Comparison of ENCODE assay signal across 8 mouse cellular contexts in the genomic region with DNA sequence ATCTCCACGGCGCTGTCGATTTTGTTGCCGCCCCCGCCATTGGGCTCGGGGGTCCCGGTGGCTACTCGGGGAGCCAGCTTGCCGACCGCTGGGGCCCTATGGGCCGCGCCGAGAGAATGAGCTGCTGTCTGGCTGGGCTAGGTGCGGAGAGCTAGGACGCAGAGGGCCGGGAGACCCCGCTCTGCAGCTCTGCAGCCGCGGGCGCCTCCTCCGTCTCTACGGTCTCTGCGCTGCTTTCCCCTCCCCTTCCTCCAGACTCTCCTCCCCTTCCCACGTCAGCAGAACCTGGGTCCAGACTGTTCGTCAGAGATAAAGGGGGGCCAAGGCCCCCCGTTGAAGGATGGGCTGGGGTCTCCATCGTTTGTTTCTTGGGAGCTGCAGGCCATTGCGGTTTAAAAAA. TPM values are rescaled to one million over a fixed set of nuclear protein-coding genes. Genes with fewer than 3 reads are reported as not detected.
DNase-seq lines count a peak whose midpoint lies in the region; ATAC-seq and TF ChIP-seq lines count a peak whose summit lies in the region.

A gene (minus strand): TSS at position 247 of the 400 bp plus-strand sequence.

- peak; percentile 55 for DNase-seq in MN1 (ENCODE audit: low spot score)
- peak; percentile 82 for DNase-seq in cerebellum, adult 11-12 months
- DNase-seq in heart, postnatal 14 days: peak; percentile 68 to 70
- DNase-seq in kidney, postnatal 4 days: peak; percentile 83 to 87
- no peak for DNase-seq in liver, embryonic 13.5 days
- peak; percentile 87 for DNase-seq in neural tube, embryonic 11.5 days (ENCODE audit: low spot score)

- peak within 1 kb of the TSS; percentile 97 for H3K4me2 ChIP-seq in forebrain, embryonic 16.5 days (ENCODE audit: low read length)
- H3K4me2 ChIP-seq in liver, embryonic 13.5 days: peak within 1 kb of the TSS; percentile 77
- H3K4me2 ChIP-seq in neural tube, embryonic 11.5 days (ENCODE audit: low read depth): peak within 1 kb of the TSS; percentile 100

- peak within 1 kb of the TSS; percentile 89 for H3K4me3 ChIP-seq in forebrain, embryonic 16.5 days (replicated peaks; ENCODE audit: low read length)
- peak within 1 kb of the TSS; percentile 62 for H3K4me3 ChIP-seq in liver, embryonic 13.5 days (replicated peaks)
- H3K4me3 ChIP-seq in neural tube, embryonic 11.5 days (ENCODE audit: low read depth, low read length): peak within 1 kb of the TSS; percentile 90
- peak within 1 kb of the TSS; percentile 64 for H3K4me3 ChIP-seq in testis, adult 2 months (ENCODE audit: control insufficient read depth, low read depth, low read length)

- TF ChIP-seq POLR2A in testis, adult 2 months (IDR thresholded peaks at IDR 0.05; ENCODE audit: control insufficient read depth, low read depth, low read length): peak; percentile 54; the same call in 1 of the 2 replicates

- 0% methylated on average over 28 of the region's 28 CpGs for WGBS in forebrain, embryonic 16.5 days
- 0% methylated on average over 27 of the region's 28 CpGs for WGBS in liver, embryonic 13.5 days (ENCODE audit: insufficient replicate concordance)
- under 1% methylated on average over 28 of the region's 28 CpGs for WGBS in neural tube, embryonic 11.5 days

- intact Hi-C loops in heart, postnatal 14 days (cut with DNase I): no loop called here

- TF ChIP-seq CTCF in testis, adult 2 months (IDR thresholded peaks at IDR 0.05; ENCODE audit: control insufficient read depth, insufficient read depth, insufficient replicate concordance, low read depth, low read length): no peak

- H3K9ac ChIP-seq in forebrain, embryonic 16.5 days (replicated peaks; ENCODE audit: low read depth, low read length): peak within 1 kb of the TSS; percentile 98
- peak within 1 kb of the TSS; percentile 62 for H3K9ac ChIP-seq in liver, embryonic 13.5 days
- peak within 1 kb of the TSS; percentile 92 for H3K9ac ChIP-seq in neural tube, embryonic 11.5 days (ENCODE audit: low read length)

- no peaks in the 10 kb centered on the region for H3K9me3 ChIP-seq in forebrain, embryonic 16.5 days (ENCODE audit: control insufficient read depth, low read length)
- H3K9me3 ChIP-seq in liver, embryonic 13.5 days (replicated peaks): no peaks in the 10 kb centered on the region
- no peaks in the 10 kb centered on the region for H3K9me3 ChIP-seq in neural tube, embryonic 11.5 days (ENCODE audit: control insufficient read depth, low read length)

- peaks cover 27% of the 10 kb centered on the region for H3K4me1 ChIP-seq in forebrain, embryonic 16.5 days (replicated peaks; ENCODE audit: control insufficient read depth, insufficient read depth, low read length)
- H3K4me1 ChIP-seq in liver, embryonic 13.5 days (replicated peaks): peaks cover 8% of the 10 kb centered on the region
- peaks cover 6% of the 10 kb centered on the region for H3K4me1 ChIP-seq in neural tube, embryonic 11.5 days (ENCODE audit: control insufficient read depth, insufficient read depth, low read length)
- H3K4me1 ChIP-seq in testis, adult 2 months (ENCODE audit: control insufficient read depth, insufficient read depth, low read length): peaks cover 3% of the 10 kb centered on the region

- no peaks in the 10 kb centered on the region for H3K27me3 ChIP-seq in forebrain, embryonic 16.5 days (replicated peaks; ENCODE audit: control insufficient read depth, insufficient read depth, low read length)
- peaks cover 64% of the 10 kb centered on the region for H3K27me3 ChIP-seq in liver, embryonic 13.5 days
- no peaks in the 10 kb centered on the region for H3K27me3 ChIP-seq in neural tube, embryonic 11.5 days (ENCODE audit: control insufficient read depth, insufficient read depth, low read length)
- H3K27me3 ChIP-seq in testis, adult 2 months (ENCODE audit: control insufficient read depth, insufficient read depth, low read length): no peaks in the 10 kb centered on the region

- H3K36me3 ChIP-seq in forebrain, embryonic 16.5 days (ENCODE audit: control insufficient read depth, insufficient read depth): peaks cover 14% of the 10 kb centered on the region
- H3K36me3 ChIP-seq in liver, embryonic 13.5 days: no peaks in the 10 kb centered on the region
- peaks cover 7% of the 10 kb centered on the region; the same call in 1 of the 2 replicates for H3K36me3 ChIP-seq in neural tube, embryonic 11.5 days (ENCODE audit: control insufficient read depth, insufficient read depth, low read length)
- no peaks in the 10 kb centered on the region for H3K36me3 ChIP-seq in testis, adult 2 months (ENCODE audit: control insufficient read depth, insufficient read depth, low read length)

- H3K27ac ChIP-seq in forebrain, embryonic 16.5 days (ENCODE audit: low read length): peak within 1 kb of the TSS; percentile 87
- no peak within 1 kb of the TSS for H3K27ac ChIP-seq in liver, embryonic 13.5 days
- H3K27ac ChIP-seq in neural tube, embryonic 11.5 days (ENCODE audit: low read depth, low read length): peak within 1 kb of the TSS; percentile 54
- H3K27ac ChIP-seq in testis, adult 2 months (ENCODE audit: control insufficient read depth, insufficient read depth, low read depth, low read length): no peak within 1 kb of the TSS

- peak; percentile 98 for ATAC-seq in forebrain, embryonic 16.5 days
- no peak for ATAC-seq in liver, embryonic 13.5 days (ENCODE audit: low read depth)
- ATAC-seq in neural tube, embryonic 11.5 days (ENCODE audit: insufficient read depth, low FRiP score, low TSS enrichment): peak; percentile 89

RNA-seq across cellular contexts. Expression of the gene that starts here (rescaled TPM):
- polyA plus RNA-seq in forebrain, embryonic 16.5 days (2015; fragmentation: Nextera tagmentation; extraction: Ambion mirVana): 128 and 185 TPM in 2 replicates
- 1 to 10 TPM; 3.4 to 5.6 TPM for total RNA-seq in heart, postnatal 14 days (2021)
- 2.0 and 2.1 TPM in 2 replicates for polyA plus RNA-seq in liver, embryonic 13.5 days (2015; fragmentation: Nextera tagmentation; extraction: Ambion mirVana)
- polyA plus RNA-seq in neural tube, embryonic 11.5 days (2014; fragmentation: Nextera tagmentation; extraction: Ambion mirVana): 45.8 and 47.2 TPM in 2 replicates
- 27.3 and 27.8 TPM in 2 replicates for polyA plus RNA-seq in testis, adult 2 months (2012; rRNA removed)

Comparison
In these comparisons a context has a peak if more than half of its experiments do, and no peak if none do; other contexts are left out.
1. H3K27ac ChIP-seq: peak in forebrain, embryonic 16.5 days (single experiment) and neural tube, embryonic 11.5 days (single experiment); none in liver, embryonic 13.5 days (single experiment) and testis, adult 2 months (single experiment).
2. Peak in every context shown above with its lines, with median percentiles within 50 percentile points of each other: H3K4me2 ChIP-seq, H3K4me3 ChIP-seq and H3K9ac ChIP-seq.